Mouse (Mus musculus) liver, embryonic 14.5 days (tissue): ENCODE results near the gene Efhc1. TPM values are rescaled to one million over a fixed set of nuclear protein-coding genes. Genes with fewer than 3 reads are reported as not detected.

ENCODE experiments used
- ATAC-seq: fragments of 200-750 bp; cut with Nextera tagmentation; 2 replicates; pipeline ENCODE4 v1.8.0; 2017; ENCODE audit warnings: moderate number of reproducible peaks, mild to moderate bottlenecking, moderate library complexity; ENCODE audit not compliant: insufficient read depth
- DNase-seq, 3 experiments: peaks; one replicate each; pipeline ENCODE4 v3.0.0-alpha.2; 2012 to 2013; ENCODE audit warnings: low read depth in 3 of 3, low spot score in 3 of 3
- H3K27ac ChIP-seq: fragments of 300-500 bp; sonication (generic); 2 replicates; pipeline ENCODE4 v1.5.1; 2014; ENCODE audit warnings: moderate library complexity, mild to moderate bottlenecking, control low read depth, inconsistent platforms
- H3K27me3 ChIP-seq: fragments of 300-500 bp; sonication (generic); 2 replicates; pipeline ENCODE4 v1.6.1; 2014; ENCODE audit warnings: mild to moderate bottlenecking, low read length, moderate library complexity; ENCODE audit not compliant: control insufficient read depth, insufficient read depth
- H3K36me3 ChIP-seq: fragments of 300-500 bp; sonication (generic); replicated peaks from 2 replicates; pipeline ENCODE4 v1.6.1; 2014; ENCODE audit warnings: low read depth; ENCODE audit not compliant: control insufficient read depth, insufficient read depth
- H3K4me1 ChIP-seq, 2 experiments: fragments of 200-500 bp in 1 of 2; fragments of 300-500 bp in 1 of 2; sonication (generic) in 1 of 2; replicated peaks; 2 replicates each; pipeline ENCODE4 v1.6.1; 2012 to 2014; ENCODE audit warnings: antibody characterized with exemption in 1 of 2, inconsistent platforms in 1 of 2, low read length in 1 of 2; ENCODE audit not compliant: control insufficient read depth in 2 of 2, insufficient read depth in 2 of 2
- H3K4me2 ChIP-seq: fragments of 300-500 bp; sonication (generic); 2 replicates; pipeline ENCODE4 v1.6.1; 2014; ENCODE audit warnings: low read depth, mild to moderate bottlenecking, control low read depth, moderate library complexity
- H3K4me3 ChIP-seq, 2 experiments: fragments of 200-500 bp in 1 of 2; fragments of 300-500 bp in 1 of 2; sonication (generic) in 1 of 2; 2 replicates each; pipeline ENCODE4 v1.5.1; 2012 to 2014; ENCODE audit warnings: low read depth in 2 of 2, low read length in 2 of 2, mild to moderate bottlenecking in 2 of 2, control low read depth in 1 of 2, inconsistent platforms in 1 of 2, moderate library complexity in 1 of 2; ENCODE audit not compliant: insufficient read depth in 1 of 2
- H3K9ac ChIP-seq: fragments of 300-500 bp; sonication (generic); replicated peaks from 2 replicates; pipeline ENCODE4 v1.6.1; 2014; ENCODE audit warnings: mild to moderate bottlenecking, control low read depth, moderate library complexity
- H3K9me3 ChIP-seq: fragments of 300-500 bp; sonication (generic); 2 replicates; pipeline ENCODE4 v1.6.1; 2016; ENCODE audit warnings: low read length, mixed read lengths; ENCODE audit not compliant: control insufficient read depth
- CTCF ChIP-seq: IDR thresholded peaks from 2 replicates; pipeline ENCODE4 v1.5.1; 2016; ENCODE audit warnings: antibody characterized with exemption, low read depth, control low read depth
- EP300 ChIP-seq: IDR thresholded peaks from 2 replicates; pipeline ENCODE4 v1.6.1; 2016; ENCODE audit warnings: antibody characterized with exemption, low read depth
- WGBS: fragments of 180-500 bp; shearing (Covaris S2); extraction: QIAGEN DNeasy Blood & Tissue Kit; methylation state at CpG from one replicate; pipeline ENCODE4 v1.1.7; 2014; ENCODE audit not compliant: insufficient replicate concordance; 5-methylcytosine and 5-hydroxymethylcytosine counted together
- polyA plus RNA-seq, 2 experiments: library from polyadenylated mRNA; depleted of rRNA in 1 of 2; stranded (reverse) in 1 of 2; unstranded in 1 of 2; fragments of >200 nt; fragmentation: Nextera tagmentation in 1 of 2; extraction: Ambion mirVana in 1 of 2; gene quantifications; 2 replicates each; pipeline versions ENCODE4 v1.2.1 to v1.2.3; 2012 to 2014

The Efhc1 gene
- polyA plus RNA-seq, 2 experiments, result 0.21 to 0.32 TPM

GRCm38 (mm10) chr1:20994338-20994737 lies 42.9 kb downstream of the Efhc1 start:
- Histone ChIP-seq H3K9ac (no peak overlapping the region), H3K4me2 (no peak overlapping the region), H3K4me1 (peaks cover 0 to 12% of the 10 kb centered on the region in 2 experiments; a peak in 2 of 4 replicates), H3K27ac (no peak overlapping the region), H3K4me3 (no peak overlapping the region), H3K36me3 (no peaks in the 10 kb centered on the region), H3K9me3 (no peaks in the 10 kb centered on the region), H3K27me3 (no peaks in the 10 kb centered on the region)
- no peak for DNase-seq
- WGBS, result 31% methylated on average over 5 of the region's 5 CpGs
- no peak for ATAC-seq
- TF ChIP-seq CTCF (no peak), EP300 (no peak)

GRCm38 (mm10) chr1:20995331-20995986 lies 44.0 kb downstream of the Efhc1 start:
- 56% methylated on average over 7 of the region's 7 CpGs for WGBS
- DNase-seq (no peak), ATAC-seq (no peak)
- Histone ChIP-seq H3K9me3 (no peaks in the 10 kb centered on the region), H3K27me3 (no peaks in the 10 kb centered on the region), H3K4me2 (no peak overlapping the region), H3K27ac (no peak overlapping the region), H3K36me3 (no peaks in the 10 kb centered on the region), H3K4me3 (no peak overlapping the region), H3K9ac (no peak overlapping the region), H3K4me1 (peaks cover 0 to 12% of the 10 kb centered on the region in 2 experiments; a peak in 2 of 4 replicates)
- TF ChIP-seq CTCF (no peak), EP300 (no peak)

- H3K4me3 ChIP-seq, result no peak overlapping the region
- H3K9ac ChIP-seq, result no peak overlapping the region
- H3K4me1 ChIP-seq, result peaks cover 0 to 12% of the 10 kb centered on the region in 2 experiments; a peak in 2 of 4 replicates
- TF ChIP-seq CTCF, result no peak
- no peak for TF ChIP-seq EP300
- peak; percentile 55; the same call in 1 of the 2 replicates for ATAC-seq
- no peaks in the 10 kb centered on the region for H3K27me3 ChIP-seq
- H3K36me3 ChIP-seq, result no peaks in the 10 kb centered on the region
- DNase-seq, result no peak
- H3K9me3 ChIP-seq, result no peaks in the 10 kb centered on the region
- no peak overlapping the region for H3K27ac ChIP-seq
- no peak overlapping the region for H3K4me2 ChIP-seq
- 54% methylated on average over 17 of the region's 17 CpGs for WGBS
Measured at GRCm38 (mm10) chr1:20996603-20997327, 45.3 kb downstream of the Efhc1 start.

- Histone ChIP-seq H3K27me3 (no peaks in the 10 kb centered on the region), H3K27ac (no peak overlapping the region), H3K9ac (no peak overlapping the region), H3K4me1 (peaks cover 0 to 12% of the 10 kb centered on the region in 2 experiments; a peak in 2 of 4 replicates), H3K36me3 (no peaks in the 10 kb centered on the region), H3K4me2 (no peak overlapping the region), H3K9me3 (no peaks in the 10 kb centered on the region), H3K4me3 (no peak overlapping the region)
- no peak for TF ChIP-seq CTCF
- no peak for TF ChIP-seq EP300
- ATAC-seq, result peak; percentile 39
- WGBS, result 72% methylated on average over 2 of the region's 2 CpGs
- no peak for DNase-seq
Measured at GRCm38 (mm10) chr1:20997328-20997689, 45.9 kb downstream of the Efhc1 start.

GRCm38 (mm10) chr1:20997881-20998389 lies 46.5 kb downstream of the Efhc1 start:
- no peak overlapping the region for H3K27ac ChIP-seq
- no peak overlapping the region for H3K4me3 ChIP-seq
- no peak for TF ChIP-seq CTCF
- TF ChIP-seq EP300, result no peak
- H3K9me3 ChIP-seq, result no peaks in the 10 kb centered on the region
- H3K4me1 ChIP-seq, result peaks cover 0 to 12% of the 10 kb centered on the region in 2 experiments; a peak in 2 of 4 replicates
- ATAC-seq (no peak), DNase-seq (no peak)
- 51% methylated on average over 13 of the region's 13 CpGs for WGBS
- no peaks in the 10 kb centered on the region for H3K27me3 ChIP-seq
- no peak overlapping the region for H3K9ac ChIP-seq
- no peak overlapping the region for H3K4me2 ChIP-seq
- no peaks in the 10 kb centered on the region for H3K36me3 ChIP-seq
